Mouse (Mus musculus) monocyte, adult 2 months (primary cell): ENCODE data around the gene Glod5.

ENCODE experiments used
- DNase-seq, 2 experiments: peaks; one replicate each; pipeline ENCODE4 v3.0.0; 2022; ENCODE audit warnings: low spot score in 2 of 2, low read depth in 1 of 2

Gene Glod5

DNA sequence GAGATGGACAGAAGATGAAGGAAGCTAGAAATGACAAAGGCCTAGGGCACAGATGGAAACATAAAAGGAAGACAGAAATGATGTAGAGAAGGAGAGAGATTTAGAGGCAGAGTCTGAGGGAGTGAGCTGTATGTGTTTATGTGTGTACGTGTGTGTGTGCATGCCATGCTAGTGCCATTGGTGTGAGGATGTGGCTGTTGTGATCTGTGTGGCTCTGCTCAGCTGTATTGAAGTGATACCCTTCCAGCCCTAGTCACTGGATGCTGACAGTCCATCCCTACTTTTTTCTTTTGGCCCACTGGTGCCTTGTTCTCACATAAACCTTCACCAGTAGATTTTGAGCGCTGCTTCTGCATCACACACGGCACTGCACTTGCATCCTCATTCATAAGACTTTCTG is 49.4 kb downstream of the Glod5 start:
- DNase-seq, result no peak

DNA sequence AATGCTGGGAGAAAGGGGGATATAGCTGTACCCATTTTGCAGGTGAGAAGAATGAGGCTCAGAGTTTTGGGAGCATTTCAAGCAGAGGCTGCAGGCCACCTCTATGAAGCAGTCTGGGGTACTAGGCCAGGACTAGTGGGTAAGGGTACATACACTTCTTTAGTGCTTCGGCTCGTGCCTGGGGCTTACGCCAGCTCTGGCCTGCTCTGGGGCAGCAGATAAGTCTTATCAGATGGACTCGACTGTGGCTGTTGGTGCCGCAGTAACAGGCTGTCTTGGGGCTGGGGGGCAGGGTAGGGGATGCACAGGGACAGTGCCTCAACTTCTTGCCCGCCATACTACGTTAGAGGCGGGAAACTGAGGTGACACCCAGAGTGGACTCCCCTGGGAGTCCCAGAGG is 50.1 kb downstream of the Glod5 start:
- DNase-seq, result no peak

- DNase-seq, result no peak
Observed at GRCm38 (mm10) chrX:7967596-7968201, 50.6 kb downstream of the Glod5 start.

GRCm38 (mm10) chrX:7966161-7966560 is 52.1 kb downstream of the Glod5 start:
- DNase-seq, result no peak

DNA sequence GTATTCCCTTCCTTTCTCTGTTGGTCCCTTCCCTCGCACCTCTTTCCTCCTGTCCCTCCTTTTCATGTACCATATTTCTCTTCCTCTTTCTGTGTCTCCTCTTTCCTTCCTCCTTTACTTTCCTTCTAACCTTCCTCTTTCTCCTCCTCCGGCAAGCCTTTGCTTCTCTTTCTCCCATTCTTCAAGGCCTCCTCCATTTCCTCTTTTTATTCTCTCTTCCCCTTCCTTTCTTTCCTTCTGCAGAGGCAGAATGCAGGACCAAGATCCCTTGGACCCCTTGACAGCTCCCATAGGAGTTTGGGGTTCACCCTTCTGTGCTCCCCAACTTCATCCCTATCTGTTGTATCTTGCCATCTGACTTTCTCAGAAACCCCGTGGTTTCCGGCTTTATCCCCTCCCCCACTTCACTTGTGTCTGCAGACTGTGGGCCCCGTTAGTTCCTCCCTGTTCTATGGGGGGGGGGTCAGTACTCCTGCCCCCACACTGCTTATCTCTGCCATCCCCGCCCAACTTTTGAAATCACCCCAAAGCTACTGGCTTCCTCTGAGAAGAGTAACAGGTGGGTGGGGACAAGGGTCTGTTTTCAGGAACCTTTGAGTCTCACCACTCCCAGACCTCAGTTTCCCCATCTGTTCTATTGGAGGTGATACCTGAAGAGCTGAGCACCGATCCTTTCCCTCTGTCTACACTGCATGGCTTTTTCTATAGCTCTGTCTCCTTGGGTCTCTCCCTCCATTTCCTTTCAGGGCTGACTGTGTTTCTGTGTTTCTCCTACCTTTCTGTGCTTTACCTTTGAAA is 54.3 kb downstream of the Glod5 start:
- DNase-seq, result no peak

- no peak for DNase-seq
Observed at GRCm38 (mm10) chrX:7958868-7959267, 59.4 kb downstream of the Glod5 start.
